Mouse (Mus musculus): ENCODE measurements around the gene Pcbp3. TPM values are rescaled to one million over a fixed set of nuclear protein-coding genes. Genes with fewer than 3 reads are reported as not detected.
"Not testable (repeated sequence)": the region's sequence is repeated elsewhere in the genome, so short reads cannot be mapped to it uniquely, and the experiment has no call there.

Pcbp3 gene
- polyA plus RNA-seq, 1 experiment: not detected

- TF ChIP-seq CTCF (IDR thresholded peaks at IDR 0.05; ENCODE audit: insufficient read depth, low read depth, low read length): no peak
- no peak for TF ChIP-seq POLR2A (IDR thresholded peaks at IDR 0.05; ENCODE audit: insufficient read depth, low read depth, low read length)
- 69% methylated on average over 2 of the region's 2 CpGs for WGBS
- Histone ChIP-seq H3K27ac (ENCODE audit: insufficient read depth, low read depth, low read length) (no peak overlapping the region), H3K4me3 (ENCODE audit: insufficient read depth, low read depth, low read length) (no peak overlapping the region), H3K4me1 (ENCODE audit: control insufficient read depth, insufficient read depth, low read length) (peaks cover 16% of the 10 kb centered on the region)
Measured at GRCm38 (mm10) chr10:76978042-76978441, 16.4 kb upstream of the Pcbp3 start.

GRCm38 (mm10) chr10:76976699-76977098 lies 15.0 kb upstream of the Pcbp3 start:
- Histone ChIP-seq H3K4me3 (ENCODE audit: insufficient read depth, low read depth, low read length) (no peak overlapping the region), H3K4me1 (ENCODE audit: control insufficient read depth, insufficient read depth, low read length) (peaks cover 18% of the 10 kb centered on the region), H3K27ac (ENCODE audit: insufficient read depth, low read depth, low read length) (no peak overlapping the region)
- TF ChIP-seq CTCF (IDR thresholded peaks at IDR 0.05; ENCODE audit: insufficient read depth, low read depth, low read length) (no peak), POLR2A (IDR thresholded peaks at IDR 0.05; ENCODE audit: insufficient read depth, low read depth, low read length) (no peak)
- WGBS: 69% methylated on average over 4 of the region's 4 CpGs

GRCm38 (mm10) chr10:76973797-76974436 lies 12.2 kb upstream of the Pcbp3 start:
- Histone ChIP-seq H3K4me1 (ENCODE audit: control insufficient read depth, insufficient read depth, low read length) (peaks cover 21% of the 10 kb centered on the region), H3K27ac (ENCODE audit: insufficient read depth, low read depth, low read length) (no peak overlapping the region), H3K4me3 (ENCODE audit: insufficient read depth, low read depth, low read length) (no peak overlapping the region)
- WGBS: 15% methylated on average over 15 of the region's 15 CpGs
- TF ChIP-seq POLR2A (IDR thresholded peaks at IDR 0.05; ENCODE audit: insufficient read depth, low read depth, low read length) (no peak), CTCF (IDR thresholded peaks at IDR 0.05; ENCODE audit: insufficient read depth, low read depth, low read length) (no peak)

GRCm38 (mm10) chr10:76972318-76972717 lies 10.6 kb upstream of the Pcbp3 start:
- H3K4me3 ChIP-seq (ENCODE audit: insufficient read depth, low read depth, low read length); H3K27ac ChIP-seq (ENCODE audit: insufficient read depth, low read depth, low read length): not testable (repeated sequence)
- WGBS: 69% methylated on average over 6 of the region's 6 CpGs
- H3K4me1 ChIP-seq (ENCODE audit: control insufficient read depth, insufficient read depth, low read length): peaks cover 21% of the 10 kb centered on the region

- no peak for TF ChIP-seq CTCF (IDR thresholded peaks at IDR 0.05; ENCODE audit: insufficient read depth, low read depth, low read length)
- TF ChIP-seq POLR2A (IDR thresholded peaks at IDR 0.05; ENCODE audit: insufficient read depth, low read depth, low read length): no peak
- no peak overlapping the region for H3K27ac ChIP-seq (ENCODE audit: insufficient read depth, low read depth, low read length)
- peaks cover 34% of the 10 kb centered on the region for H3K4me1 ChIP-seq (ENCODE audit: control insufficient read depth, insufficient read depth, low read length)
- WGBS: 94% methylated on average over 7 of the region's 7 CpGs
- H3K4me3 ChIP-seq (ENCODE audit: insufficient read depth, low read depth, low read length): no peak overlapping the region
Measured at GRCm38 (mm10) chr10:76970974-76971373, 9.3 kb upstream of the Pcbp3 start.

- 9% methylated on average over 6 of the region's 6 CpGs for WGBS
- H3K4me1 ChIP-seq (ENCODE audit: control insufficient read depth, insufficient read depth, low read length): peaks cover 42% of the 10 kb centered on the region
- TF ChIP-seq POLR2A (IDR thresholded peaks at IDR 0.05; ENCODE audit: insufficient read depth, low read depth, low read length): no peak
- no peak for TF ChIP-seq CTCF (IDR thresholded peaks at IDR 0.05; ENCODE audit: insufficient read depth, low read depth, low read length)
- H3K4me3 ChIP-seq (ENCODE audit: insufficient read depth, low read depth, low read length): peak overlapping the region; percentile 5
- H3K27ac ChIP-seq (ENCODE audit: insufficient read depth, low read depth, low read length): peak overlapping the region; percentile 99
Measured at GRCm38 (mm10) chr10:76964436-76964835, 2.7 kb upstream of the Pcbp3 start.

- no peak for TF ChIP-seq POLR2A (IDR thresholded peaks at IDR 0.05; ENCODE audit: insufficient read depth, low read depth, low read length)
- TF ChIP-seq CTCF (IDR thresholded peaks at IDR 0.05; ENCODE audit: insufficient read depth, low read depth, low read length): no peak
- peak overlapping the region; percentile 99 for H3K27ac ChIP-seq (ENCODE audit: insufficient read depth, low read depth, low read length)
- peaks cover 42% of the 10 kb centered on the region for H3K4me1 ChIP-seq (ENCODE audit: control insufficient read depth, insufficient read depth, low read length)
- 17% methylated on average over 9 of the region's 9 CpGs for WGBS
- peak overlapping the region; percentile 23; the same call in 1 of the 2 replicates for H3K4me3 ChIP-seq (ENCODE audit: insufficient read depth, low read depth, low read length)
Measured at GRCm38 (mm10) chr10:76963997-76964396, 2.3 kb upstream of the Pcbp3 start.

- 7% methylated on average over 11 of the region's 11 CpGs for WGBS
- Histone ChIP-seq H3K4me3 (ENCODE audit: insufficient read depth, low read depth, low read length) (peak overlapping the region; percentile 95), H3K27ac (ENCODE audit: insufficient read depth, low read depth, low read length) (peak overlapping the region; percentile 88), H3K4me1 (ENCODE audit: control insufficient read depth, insufficient read depth, low read length) (peaks cover 30% of the 10 kb centered on the region)
- TF ChIP-seq POLR2A (IDR thresholded peaks at IDR 0.05; ENCODE audit: insufficient read depth, low read depth, low read length) (no peak), CTCF (IDR thresholded peaks at IDR 0.05; ENCODE audit: insufficient read depth, low read depth, low read length) (no peak)
Measured at GRCm38 (mm10) chr10:76961156-76961555, 531 bp downstream of the Pcbp3 start.

- peak overlapping the region; percentile 29; the same call in 1 of the 2 replicates for H3K4me3 ChIP-seq (ENCODE audit: insufficient read depth, low read depth, low read length)
- WGBS: 18% methylated on average over 3 of the region's 3 CpGs
- TF ChIP-seq CTCF (IDR thresholded peaks at IDR 0.05; ENCODE audit: insufficient read depth, low read depth, low read length) (no peak), POLR2A (IDR thresholded peaks at IDR 0.05; ENCODE audit: insufficient read depth, low read depth, low read length) (no peak)
- peaks cover 10% of the 10 kb centered on the region for H3K4me1 ChIP-seq (ENCODE audit: control insufficient read depth, insufficient read depth, low read length)
- H3K27ac ChIP-seq (ENCODE audit: insufficient read depth, low read depth, low read length): 0 out of 2 replicates have a peak overlapping the region, but pooled peaks have one; percentile 33
Measured at GRCm38 (mm10) chr10:76958201-76958600, 3.5 kb downstream of the Pcbp3 start.
